Mouse (Mus musculus) heart, embryonic 11.5 days (tissue): ENCODE data around the gene Slc9a3. TPM values are rescaled to one million over a fixed set of nuclear protein-coding genes. Genes with fewer than 3 reads are reported as not detected.

Experiments used
- ATAC-seq: fragments of 200-750 bp; cut with Nextera tagmentation; replicated peaks from 2 replicates; pipeline ENCODE4 v1.8.0; 2017; ENCODE audit warnings: moderate library complexity; ENCODE audit not compliant: insufficient number of reproducible peaks, low FRiP score, low TSS enrichment
- H3K27ac ChIP-seq: fragments of 300-500 bp; sonication (generic); 2 replicates; pipeline ENCODE4 v1.5.1; 2014; ENCODE audit warnings: mild to moderate bottlenecking, low read depth, low read length
- H3K27me3 ChIP-seq: fragments of 300-500 bp; sonication (generic); 2 replicates; pipeline ENCODE4 v1.6.1; 2014; ENCODE audit warnings: mild to moderate bottlenecking, low read length, mixed read lengths; ENCODE audit not compliant: control insufficient read depth, insufficient read depth
- H3K36me3 ChIP-seq: fragments of 300-500 bp; sonication (generic); 2 replicates; pipeline ENCODE4 v1.6.1; 2014; ENCODE audit warnings: mild to moderate bottlenecking, low read length, moderate library complexity, mixed read lengths; ENCODE audit not compliant: control insufficient read depth, insufficient read depth
- H3K4me1 ChIP-seq: fragments of 300-500 bp; sonication (generic); 2 replicates; pipeline ENCODE4 v1.6.1; 2014; ENCODE audit warnings: low read length; ENCODE audit not compliant: control insufficient read depth, insufficient read depth
- H3K4me2 ChIP-seq: fragments of 300-500 bp; sonication (generic); 2 replicates; pipeline ENCODE4 v1.6.1; 2014; ENCODE audit warnings: mild to moderate bottlenecking, moderate library complexity
- H3K4me3 ChIP-seq: fragments of 300-500 bp; sonication (generic); 2 replicates; pipeline ENCODE4 v1.5.1; 2014; ENCODE audit warnings: low read depth, low read length
- H3K9ac ChIP-seq: fragments of 300-500 bp; sonication (generic); 2 replicates; pipeline ENCODE4 v1.6.1; 2014; ENCODE audit warnings: mild to moderate bottlenecking, low read depth, low read length, moderate library complexity
- H3K9me3 ChIP-seq: fragments of 300-500 bp; sonication (generic); replicated peaks from 2 replicates; pipeline ENCODE4 v1.6.1; 2016; ENCODE audit warnings: low read length; ENCODE audit not compliant: control insufficient read depth
- WGBS: fragments of 180-500 bp; shearing (Covaris S2); extraction: QIAGEN DNeasy Blood & Tissue Kit; methylation state at CpG from one replicate; pipeline ENCODE4 v1.1.7; 2014; ENCODE audit not compliant: insufficient replicate concordance; 5-methylcytosine and 5-hydroxymethylcytosine counted together
- polyA plus RNA-seq: library from polyadenylated mRNA; unstranded; fragments of >200 nt; fragmentation: Nextera tagmentation; extraction: Ambion mirVana; gene quantifications from 2 replicates; pipeline ENCODE4 v1.2.1, GENCODE M21; 2014

Gene Slc9a3
- polyA plus RNA-seq, 1 experiment from 2014 or later, result not detected

DNA sequence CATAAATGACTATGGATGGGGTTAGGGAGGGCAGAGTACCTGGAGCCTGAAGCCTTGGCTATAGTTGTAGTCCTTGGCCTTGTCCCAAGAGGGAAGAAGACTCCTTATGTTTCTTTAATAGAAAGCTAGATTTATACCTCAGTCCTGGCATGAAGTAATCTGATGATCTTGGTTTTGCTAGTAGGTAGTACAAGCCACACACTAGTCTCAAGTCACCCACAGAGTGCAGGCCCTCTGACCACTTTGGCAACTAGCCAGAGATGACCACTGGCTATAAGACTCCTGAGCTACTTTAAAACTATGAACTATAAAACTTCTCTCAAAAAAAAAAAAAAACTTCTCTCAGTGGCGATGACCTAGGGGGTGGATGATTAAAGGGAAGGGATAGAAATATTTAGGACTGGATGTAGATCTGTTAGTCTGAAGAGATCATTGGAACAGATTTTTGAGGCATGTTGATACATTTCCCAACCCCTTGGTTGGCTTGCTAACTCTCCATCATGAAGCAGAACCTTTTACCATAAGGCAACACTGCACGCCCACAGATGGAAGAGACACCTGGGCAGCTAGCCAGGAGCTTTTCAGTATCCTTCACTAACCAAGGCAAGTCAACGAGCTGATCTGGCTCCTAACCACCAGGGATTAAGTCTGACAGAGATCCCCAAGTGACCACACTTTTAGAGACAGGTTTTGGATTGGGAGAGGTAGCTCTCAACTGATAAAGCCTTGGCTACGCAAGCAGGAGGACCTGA is 18.2 kb upstream of the Slc9a3 start:
- no peak overlapping the region for H3K9ac ChIP-seq
- no peaks in the 10 kb centered on the region for H3K36me3 ChIP-seq
- no peak overlapping the region for H3K27ac ChIP-seq
- ATAC-seq, result no peak
- H3K9me3 ChIP-seq, result no peaks in the 10 kb centered on the region
- H3K27me3 ChIP-seq, result no peaks in the 10 kb centered on the region
- H3K4me3 ChIP-seq, result no peak overlapping the region
- 80% methylated on average over 4 of the region's 4 CpGs for WGBS
- H3K4me1 ChIP-seq, result no peaks in the 10 kb centered on the region
- H3K4me2 ChIP-seq, result no peak overlapping the region

DNA sequence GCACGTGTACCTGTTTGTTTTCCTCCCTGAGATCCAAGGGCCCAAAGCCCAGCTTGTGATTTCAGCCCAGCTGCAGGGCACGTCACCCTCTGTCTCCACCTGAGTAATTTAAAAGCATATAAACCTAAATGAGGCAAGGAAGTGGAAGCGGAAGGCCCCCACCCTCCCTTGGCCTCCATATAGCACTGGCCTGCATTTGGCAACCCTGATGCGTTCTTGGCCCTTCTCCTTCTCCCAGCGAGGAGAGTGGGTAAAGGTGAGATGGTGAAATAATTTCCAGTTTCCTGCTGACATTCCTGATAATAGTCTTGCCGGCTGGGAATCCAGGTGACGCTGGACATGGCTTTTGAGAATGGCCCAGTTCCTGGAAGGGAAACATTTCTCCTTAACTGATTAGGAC is 16.8 kb upstream of the Slc9a3 start:
- WGBS, result 77% methylated on average over 7 of the region's 7 CpGs
- no peak for ATAC-seq

DNA sequence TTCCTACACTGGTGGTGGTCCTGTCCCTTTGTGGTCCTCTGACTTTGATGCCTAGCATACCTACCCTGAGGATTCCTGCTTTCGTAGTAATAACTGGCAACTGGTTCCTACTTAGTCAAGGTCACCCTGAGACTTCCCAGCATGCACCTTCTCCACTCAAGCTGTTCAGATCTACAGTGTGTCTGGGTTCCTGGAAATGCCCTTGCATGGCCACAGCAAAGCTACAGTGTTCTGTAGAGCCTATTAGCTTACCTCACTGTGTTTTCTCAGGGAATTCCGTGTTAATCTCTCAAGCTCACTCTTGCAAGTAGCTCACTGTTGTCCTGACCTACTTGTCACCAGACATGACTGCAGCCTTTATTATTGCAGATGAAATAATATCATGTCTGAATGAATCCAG is 13.8 kb upstream of the Slc9a3 start:
- Histone ChIP-seq H3K27me3 (no peaks in the 10 kb centered on the region), H3K9ac (no peak overlapping the region), H3K4me1 (peaks cover 2% of the 10 kb centered on the region; the same call in 1 of the 2 replicates), H3K36me3 (no peaks in the 10 kb centered on the region), H3K4me2 (no peak overlapping the region), H3K4me3 (no peak overlapping the region), H3K27ac (no peak overlapping the region), H3K9me3 (0 out of 2 replicates have a peak, but pooled peaks cover 2% of the 10 kb centered on the region)
- no peak for ATAC-seq
- 54% methylated on average over 2 of the region's 2 CpGs for WGBS

More for the DNA sequence above, 16.8 kb upstream of the Slc9a3 start:
- no peaks in the 10 kb centered on the region for H3K36me3 ChIP-seq
- H3K27me3 ChIP-seq, result no peaks in the 10 kb centered on the region
- peaks cover 2% of the 10 kb centered on the region; the same call in 1 of the 2 replicates for H3K4me1 ChIP-seq
- no peaks in the 10 kb centered on the region for H3K9me3 ChIP-seq
- no peak overlapping the region for H3K4me3 ChIP-seq
- no peak overlapping the region for H3K4me2 ChIP-seq
- H3K9ac ChIP-seq, result no peak overlapping the region
- H3K27ac ChIP-seq, result no peak overlapping the region

DNA sequence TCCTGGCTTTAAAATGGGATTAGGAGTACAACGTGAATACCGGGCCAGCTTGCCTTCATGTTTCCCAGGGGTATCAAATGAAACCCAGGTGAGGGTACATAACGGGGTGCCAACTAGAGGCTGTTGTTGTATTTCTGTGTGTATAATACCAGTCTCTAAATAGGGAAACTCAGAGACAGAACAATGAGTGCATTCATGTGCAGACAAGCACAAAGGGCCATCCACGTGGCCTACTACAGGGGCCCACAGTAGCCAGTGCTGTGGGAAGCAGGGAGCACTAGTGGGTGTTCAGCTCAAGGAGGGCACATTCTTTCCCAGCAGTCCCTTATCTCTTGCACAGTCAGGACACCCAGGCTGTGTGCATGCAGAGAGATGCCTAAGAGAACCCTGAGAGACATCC is 8.7 kb upstream of the Slc9a3 start:
- Histone ChIP-seq H3K4me2 (no peak overlapping the region), H3K9ac (no peak overlapping the region), H3K27ac (no peak overlapping the region), H3K4me3 (no peak overlapping the region), H3K36me3 (no peaks in the 10 kb centered on the region), H3K27me3 (no peaks in the 10 kb centered on the region), H3K9me3 (0 out of 2 replicates have a peak, but pooled peaks cover 2% of the 10 kb centered on the region), H3K4me1 (peaks cover 6% of the 10 kb centered on the region; the same call in 1 of the 2 replicates)
- WGBS, result 80% methylated on average over 4 of the region's 4 CpGs
- no peak for ATAC-seq

DNA sequence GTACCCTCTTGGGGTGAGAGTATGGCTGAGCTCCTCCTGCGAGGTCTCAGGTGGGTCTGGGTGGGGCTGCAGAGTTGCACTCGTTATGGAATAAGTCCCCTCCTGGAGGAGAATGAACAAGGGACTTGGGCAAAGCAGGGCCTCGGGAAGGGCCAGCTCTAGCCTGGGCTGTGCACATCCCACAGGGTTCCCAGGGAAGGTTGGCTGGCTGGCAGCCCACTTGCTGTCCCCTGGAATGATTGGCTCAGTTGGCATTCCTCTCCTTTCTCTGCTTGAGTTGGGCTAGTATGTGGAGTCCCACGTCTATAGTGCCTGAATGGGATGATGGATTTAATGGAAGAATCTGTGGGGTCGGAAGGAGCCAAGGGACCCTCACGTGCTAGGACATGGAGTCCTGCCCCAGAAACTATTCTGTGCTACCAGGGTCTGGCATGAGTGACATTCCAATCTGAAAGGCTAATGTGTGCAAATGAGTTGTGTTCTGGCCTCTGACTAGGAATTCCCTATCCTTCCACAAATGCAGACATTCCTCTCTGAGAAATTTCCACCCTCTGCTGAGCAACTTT is 7.5 kb upstream of the Slc9a3 start:
- Histone ChIP-seq H3K4me2 (no peak overlapping the region), H3K9me3 (0 out of 2 replicates have a peak, but pooled peaks cover 2% of the 10 kb centered on the region), H3K4me3 (no peak overlapping the region), H3K27me3 (no peaks in the 10 kb centered on the region), H3K27ac (no peak overlapping the region), H3K4me1 (peaks cover 6% of the 10 kb centered on the region; the same call in 1 of the 2 replicates), H3K36me3 (no peaks in the 10 kb centered on the region), H3K9ac (no peak overlapping the region)
- WGBS, result 79% methylated on average over 6 of the region's 6 CpGs
- no peak for ATAC-seq

DNA sequence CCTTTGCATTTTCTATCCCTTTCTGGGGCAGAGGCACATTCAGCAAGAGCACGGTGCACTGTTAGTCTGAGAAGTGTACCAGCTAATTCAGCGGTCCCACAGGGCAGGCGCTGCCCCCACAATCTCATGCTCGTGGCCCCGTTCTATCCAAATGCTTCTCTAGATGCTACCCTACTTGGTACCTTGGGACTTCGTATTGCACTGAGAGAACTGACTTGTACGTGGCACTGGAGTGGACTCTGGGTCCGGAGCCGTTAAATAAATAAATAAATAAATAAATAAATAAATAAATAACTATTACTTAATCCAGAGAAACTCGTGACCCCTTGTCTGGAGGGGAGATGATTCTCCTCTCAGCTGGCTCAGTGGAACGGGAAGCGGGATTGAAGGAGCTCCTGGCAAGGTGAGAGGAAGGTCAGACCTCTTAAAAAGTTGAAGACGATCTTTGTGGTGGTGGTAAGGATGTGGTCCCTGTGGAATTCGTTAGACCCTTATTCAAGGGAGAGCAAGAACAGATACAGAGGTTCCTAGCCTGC is 606 bp downstream of the Slc9a3 start:
- Histone ChIP-seq H3K36me3 (no peaks in the 10 kb centered on the region), H3K4me1 (peaks cover 6% of the 10 kb centered on the region; the same call in 1 of the 2 replicates), H3K27me3 (peaks cover 47% of the 10 kb centered on the region), H3K9ac (no peak overlapping the region), H3K27ac (no peak overlapping the region), H3K4me3 (peak overlapping the region; percentile 46; the same call in 1 of the 2 replicates), H3K9me3 (no peaks in the 10 kb centered on the region), H3K4me2 (no peak overlapping the region; the same call in 1 of the 2 replicates)
- WGBS, result 25% methylated on average over 14 of the region's 14 CpGs
- no peak for ATAC-seq

DNA sequence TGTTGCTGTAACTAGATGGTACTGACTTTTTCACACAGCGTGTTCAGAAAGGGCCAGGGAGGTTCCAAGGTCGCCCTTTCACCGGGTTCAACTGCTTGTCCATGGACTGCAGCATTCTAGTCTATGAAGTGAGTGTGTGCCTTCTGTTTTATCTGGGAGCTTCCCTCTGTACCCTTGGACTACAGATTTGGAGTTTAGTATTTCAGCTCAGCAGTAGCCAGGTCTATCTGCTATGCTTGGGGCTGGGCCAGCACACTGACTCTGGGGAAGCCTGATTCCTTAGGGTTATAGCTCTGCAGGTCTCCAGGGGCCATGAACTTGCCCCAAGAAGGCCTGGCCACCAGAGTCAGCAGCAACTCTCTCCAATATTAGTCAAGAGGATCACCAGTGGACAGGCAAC is 1.4 kb downstream of the Slc9a3 start:
- Histone ChIP-seq H3K9me3 (no peaks in the 10 kb centered on the region), H3K36me3 (no peaks in the 10 kb centered on the region), H3K4me1 (peaks cover 6% of the 10 kb centered on the region; the same call in 1 of the 2 replicates), H3K27me3 (peaks cover 47% of the 10 kb centered on the region), H3K4me3 (no peak overlapping the region), H3K27ac (no peak overlapping the region), H3K9ac (no peak overlapping the region), H3K4me2 (no peak overlapping the region)
- ATAC-seq, result no peak
- 63% methylated on average over 3 of the region's 3 CpGs for WGBS

DNA sequence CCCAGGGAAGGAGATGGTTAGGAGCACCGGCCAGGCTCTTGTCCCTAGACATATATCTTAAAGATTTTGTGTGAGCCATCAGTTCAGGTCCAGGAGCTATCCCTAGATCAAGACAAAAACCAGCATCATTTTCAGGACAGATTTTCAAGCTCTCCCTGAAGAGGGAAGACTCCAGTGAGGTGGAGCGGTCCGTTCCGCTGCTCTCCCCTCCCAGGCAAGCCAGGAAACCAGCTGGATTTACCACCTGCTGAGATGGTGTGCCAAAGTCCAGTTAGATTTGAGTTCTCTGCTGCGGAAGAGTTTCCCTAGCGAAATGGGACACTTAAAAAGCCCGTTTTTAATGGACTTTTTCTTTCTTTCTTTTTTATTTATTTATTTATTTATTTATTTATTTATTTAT is 6.3 kb downstream of the Slc9a3 start:
- no peak overlapping the region for H3K9ac ChIP-seq
- H3K36me3 ChIP-seq, result no peaks in the 10 kb centered on the region
- no peak overlapping the region for H3K4me2 ChIP-seq
- H3K4me3 ChIP-seq, result no peak overlapping the region
- no peaks in the 10 kb centered on the region for H3K4me1 ChIP-seq
- peaks cover 22% of the 10 kb centered on the region for H3K27me3 ChIP-seq
- WGBS, result 74% methylated on average over 7 of the region's 7 CpGs
- no peak overlapping the region for H3K27ac ChIP-seq
- H3K9me3 ChIP-seq, result no peaks in the 10 kb centered on the region
- no peak for ATAC-seq
